Mouse (Mus musculus) liver, embryonic 14.5 days (tissue): ENCODE results near the gene Wdr89.

ENCODE experiments used
- CTCF ChIP-seq: IDR thresholded peaks from 2 replicates; pipeline ENCODE4 v1.5.1; 2016; ENCODE audit warnings: antibody characterized with exemption, low read depth, control low read depth
- EP300 ChIP-seq: IDR thresholded peaks from 2 replicates; pipeline ENCODE4 v1.6.1; 2016; ENCODE audit warnings: antibody characterized with exemption, low read depth

- TF ChIP-seq CTCF = no peak
- TF ChIP-seq EP300 = no peak
Measured at GRCm38 (mm10) chr12:75595291-75596153, 73.8 kb downstream of the Wdr89 start.
